Mouse (Mus musculus) naive thymus-derived CD4-positive, alpha-beta T cell, adult 2 months (primary cell): Measurements from ENCODE around the gene Mief1.
A peak's percentile ranks its signal among the peaks of the same experiment; 100 is the strongest.

ENCODE experiments used
- DNase-seq: peaks from one replicate; pipeline ENCODE4 v3.0.0-alpha.2; 2011; ENCODE audit warnings: low read depth

The Mief1 gene

DNA sequence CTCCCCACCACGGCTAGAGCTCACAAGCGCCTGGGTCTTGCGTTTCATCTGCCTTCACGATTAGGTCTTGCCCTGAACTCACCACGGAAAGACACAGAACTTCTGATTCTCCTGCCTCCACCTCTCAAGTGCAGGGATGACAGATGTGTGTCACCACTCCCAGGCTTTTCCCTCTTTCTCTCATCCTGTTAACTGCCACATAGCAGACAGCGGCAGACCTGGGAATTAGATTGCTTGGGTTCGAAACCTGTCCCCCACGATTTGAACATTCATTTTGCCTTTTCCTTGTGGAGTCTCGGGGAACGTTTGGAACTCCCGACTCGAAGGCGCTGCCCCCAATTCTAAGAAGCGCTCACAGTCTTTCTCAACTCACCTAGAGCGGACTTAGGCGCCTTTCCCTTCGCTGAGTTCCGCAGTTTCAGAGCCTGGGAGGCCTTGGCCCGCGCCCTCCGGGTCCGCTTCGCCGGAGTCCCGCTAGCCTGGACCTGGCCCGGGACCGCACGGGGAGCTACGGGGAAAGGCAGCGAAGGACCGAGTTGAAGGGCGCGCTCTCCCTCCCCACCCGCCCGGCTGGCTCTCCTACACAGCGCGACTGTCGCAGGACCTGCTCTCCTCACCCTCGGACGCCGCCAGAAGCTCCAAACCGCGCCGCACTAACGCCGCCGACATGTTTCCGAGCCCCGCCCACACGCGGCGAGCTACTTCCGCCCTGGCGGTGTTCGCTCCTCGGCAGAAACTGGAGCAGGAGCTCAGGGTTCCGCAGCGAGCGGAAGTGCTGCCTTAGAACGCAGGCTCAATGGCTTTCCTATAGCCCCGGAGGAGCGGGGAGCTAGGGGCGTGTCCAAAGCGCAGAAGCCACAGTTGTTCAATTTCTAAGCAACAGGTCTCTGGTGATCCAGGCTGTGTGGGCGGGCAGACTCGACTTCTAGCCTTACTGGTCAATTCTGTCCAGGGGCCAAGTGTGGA lies 30.1 kb downstream of the Mief1 start, which contains the start of gene Rps19bp1:
Gene Rps19bp1, minus strand, starts transcription at position 706 of the 966 bp plus-strand sequence.
- DNase-seq: peak; percentile 96

GRCm38 (mm10) chr15:80266281-80266680 lies 32.5 kb downstream of the Mief1 start:
- DNase-seq: peak; percentile 87

DNA sequence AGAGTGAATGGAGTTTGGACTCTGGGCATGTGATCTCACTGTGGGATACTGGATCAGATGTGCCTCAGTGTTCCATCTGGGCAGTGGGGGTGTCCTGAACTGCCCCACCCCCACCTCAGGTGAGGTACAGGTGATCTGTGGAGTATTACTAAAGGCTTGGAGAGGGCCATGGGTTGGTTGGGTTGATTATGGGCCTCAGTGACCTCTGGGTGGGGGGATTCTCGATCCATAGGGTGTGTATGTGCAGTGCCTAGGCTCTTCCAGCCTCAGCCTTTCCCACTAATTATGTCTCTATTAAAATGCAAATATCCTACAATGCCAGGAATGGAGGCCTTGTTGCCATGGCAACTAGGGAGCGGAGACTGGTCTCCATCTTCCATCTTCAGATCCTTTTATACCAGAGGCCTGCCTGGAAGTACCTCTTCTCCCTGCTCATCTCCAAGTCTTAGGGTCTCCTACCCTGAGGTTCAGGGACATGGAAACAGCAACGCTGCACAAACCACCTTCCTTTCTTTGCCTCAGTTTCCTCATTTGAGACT lies 38.1 kb downstream of the Mief1 start:
- no peak for DNase-seq

DNA sequence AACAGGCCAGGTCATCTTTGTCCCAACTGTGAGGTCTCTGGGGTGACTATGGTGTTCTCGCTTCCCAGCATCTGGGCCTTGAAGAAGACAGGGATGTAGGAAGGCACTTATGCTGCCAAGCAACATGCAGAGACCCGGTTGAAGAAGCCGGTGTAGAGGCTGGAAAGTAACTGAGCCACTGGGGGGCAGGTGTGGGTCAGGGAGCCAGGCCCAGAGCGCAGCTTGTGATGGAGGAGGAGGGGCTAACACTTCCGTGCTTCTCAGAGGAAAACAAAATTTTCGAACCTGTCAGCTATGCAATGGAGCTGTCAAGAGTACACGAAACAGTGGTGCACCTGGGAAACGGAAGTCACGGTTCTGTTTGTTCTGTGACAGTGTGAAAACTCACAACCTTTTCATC lies 43.3 kb downstream of the Mief1 start:
- no peak for DNase-seq

DNA sequence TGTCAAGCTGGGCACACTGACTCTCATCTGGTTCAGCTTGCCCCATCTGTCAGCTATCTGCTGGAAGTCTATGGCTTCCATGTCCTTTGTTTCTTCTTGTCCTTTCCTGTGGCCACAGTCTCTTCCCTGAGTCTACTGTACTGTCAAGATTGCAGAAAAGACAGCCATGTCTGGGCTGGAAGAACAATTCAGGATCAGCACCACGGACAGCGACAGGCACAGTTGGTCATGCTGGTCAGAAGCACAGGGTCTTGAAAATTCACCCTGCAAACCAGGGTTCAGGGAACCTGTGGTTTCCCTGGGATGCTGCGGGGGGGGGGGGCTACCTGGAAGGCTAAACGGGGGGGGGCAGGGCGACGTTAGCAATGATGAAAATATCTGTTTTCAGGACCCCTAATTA lies 43.8 kb downstream of the Mief1 start:
- DNase-seq: peak; percentile 58

DNA sequence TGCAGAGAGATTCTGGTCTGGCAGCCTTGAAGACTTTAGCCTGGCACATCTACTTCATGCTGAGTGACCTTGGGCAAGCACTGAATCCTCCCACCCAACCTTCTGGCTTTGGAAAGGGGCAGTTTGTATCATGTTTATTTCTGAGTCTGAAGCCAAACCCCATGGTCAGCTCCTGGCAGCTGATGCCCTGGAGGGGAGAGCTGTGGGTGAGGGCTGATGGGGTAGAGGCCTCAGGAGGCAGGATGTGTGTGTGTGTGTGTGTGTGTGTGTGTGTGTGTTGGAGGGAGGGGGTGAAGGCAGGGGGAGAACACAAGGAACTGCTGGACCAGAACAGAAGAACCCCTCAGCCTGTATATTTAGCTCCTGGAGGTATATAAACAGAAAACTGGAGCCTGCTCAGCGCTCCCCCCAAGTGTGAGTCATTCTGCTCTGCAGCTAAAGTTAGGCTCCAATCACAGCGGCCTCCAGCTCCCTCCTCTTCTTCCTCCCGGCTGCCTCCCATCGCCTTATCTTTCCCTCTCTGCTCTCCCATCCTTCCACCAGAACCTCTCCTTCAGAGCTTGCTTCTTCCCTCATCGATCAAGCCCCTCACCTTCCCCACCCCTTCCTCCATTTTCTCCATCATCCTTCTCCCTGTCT lies 44.4 kb downstream of the Mief1 start:
- DNase-seq: no peak

DNA sequence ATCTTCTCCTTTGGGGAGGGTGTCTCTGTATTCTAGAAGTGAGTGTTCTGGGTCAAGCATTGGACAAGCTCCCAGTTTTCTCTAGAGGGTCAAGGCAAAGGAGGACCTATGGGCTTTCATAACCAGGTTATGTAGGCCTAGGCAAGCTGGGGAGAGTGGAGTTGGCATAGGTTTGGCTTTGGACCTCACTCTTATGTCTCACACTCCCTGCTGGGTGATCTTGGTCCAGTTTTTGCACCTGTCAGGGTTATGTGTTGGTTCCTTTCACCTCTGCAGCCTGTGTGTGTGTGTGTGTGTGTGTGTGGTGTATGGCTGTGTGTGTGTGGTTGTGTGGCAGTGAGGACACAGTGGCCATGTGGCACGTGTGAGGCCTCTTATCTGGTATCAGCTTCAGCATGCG lies 45.2 kb downstream of the Mief1 start:
- DNase-seq: no peak

- peak; percentile 62 for DNase-seq
These were observed 46.8 kb downstream of the Mief1 start for GRCm38 (mm10) chr15:80280646-80281045.

- no peak for DNase-seq
These were observed 53.1 kb downstream of the Mief1 start, which contains the start of gene Cacna1i for GRCm38 (mm10) chr15:80286851-80287415. Cacna1i (plus strand) TSS chr15:80287238.

- no peak for DNase-seq
These were observed 54.2 kb downstream of the Mief1 start for GRCm38 (mm10) chr15:80288036-80288435.

- DNase-seq: peak; percentile 89
These were observed 55.6 kb downstream of the Mief1 start for GRCm38 (mm10) chr15:80289436-80289835.

- no peak for DNase-seq
These were observed 63.3 kb downstream of the Mief1 start for GRCm38 (mm10) chr15:80297146-80297545.
